Mouse (Mus musculus) MEL (cell line): ENCODE measurements around the gene Fanci. TPM values are rescaled to one million over a fixed set of nuclear protein-coding genes. Genes with fewer than 3 reads are reported as not detected.
A peak's percentile ranks its signal among the peaks of the same experiment; 100 is the strongest.

Experiments used
- DNase-seq: peaks from one replicate; pipeline ENCODE4 v3.0.0; 2011; ENCODE audit warnings: low read depth, low spot score
- H3K27ac ChIP-seq: 2 replicates; pipeline ENCODE4 v1.5.1; 2012; ENCODE audit warnings: low read depth, mild to moderate bottlenecking, control low read depth, low read length, moderate library complexity; ENCODE audit not compliant: control insufficient read depth
- H3K27me3 ChIP-seq, 2 experiments: fragments of 150-350 bp in 1 of 2; sonication (generic) in 1 of 2; 2 replicates each; pipeline ENCODE4 v1.6.1; 2012; ENCODE audit warnings: low read length in 2 of 2, mild to moderate bottlenecking in 2 of 2, improper control_type of control experiment in 1 of 2, moderate library complexity in 1 of 2; ENCODE audit not compliant: insufficient read depth in 2 of 2, control insufficient read depth in 1 of 2
- H3K36me3 ChIP-seq, 2 experiments: 2 replicates each; pipeline ENCODE4 v1.6.1; 2012 to 2014; ENCODE audit warnings: low read length in 2 of 2, improper control_type of control experiment in 1 of 2, inconsistent platforms in 1 of 2, mild to moderate bottlenecking in 1 of 2; ENCODE audit not compliant: insufficient read depth in 2 of 2, control insufficient read depth in 1 of 2
- H3K4me1 ChIP-seq, 2 experiments: fragments of 150-350 bp in 1 of 2; sonication (generic) in 1 of 2; 2 replicates each; pipeline ENCODE4 v1.6.1; 2012; ENCODE audit warnings: low read length in 2 of 2, improper control_type of control experiment in 1 of 2, mild to moderate bottlenecking in 1 of 2; ENCODE audit not compliant: insufficient read depth in 2 of 2, control insufficient read depth in 1 of 2
- H3K4me3 ChIP-seq, 2 experiments: fragments of 150-350 bp in 1 of 2; sonication (generic) in 1 of 2; 2 replicates each; pipeline ENCODE4 v1.5.1; 2012; ENCODE audit warnings: low read depth in 2 of 2, low read length in 2 of 2, mild to moderate bottlenecking in 2 of 2, moderate library complexity in 2 of 2, control low read depth in 1 of 2, improper control_type of control experiment in 1 of 2; ENCODE audit not compliant: control insufficient read depth in 1 of 2, insufficient read depth in 1 of 2
- H3K79me2 ChIP-seq: 2 replicates; pipeline ENCODE4 v1.6.1; 2012; ENCODE audit warnings: mild to moderate bottlenecking, low read length, moderate library complexity; ENCODE audit not compliant: control insufficient read depth, poor library complexity, insufficient read depth
- H3K9ac ChIP-seq: 2 replicates; pipeline ENCODE4 v1.6.1; 2012; ENCODE audit warnings: low read depth, mild to moderate bottlenecking, control low read depth, low read length, moderate library complexity; ENCODE audit not compliant: control insufficient read depth, poor library complexity, severe bottlenecking
- H3K9me3 ChIP-seq: fragments of 150-350 bp; sonication (generic); replicated peaks from 2 replicates; pipeline ENCODE4 v1.6.1; 2012; ENCODE audit warnings: mild to moderate bottlenecking, low read length, improper control_type of control experiment, moderate library complexity; ENCODE audit not compliant: insufficient read depth
- BHLHE40 ChIP-seq: IDR thresholded peaks from 2 replicates; pipeline ENCODE4 v1.6.1; 2012; ENCODE audit warnings: low read depth, mild to moderate bottlenecking, inconsistent platforms, low read length, improper control_type of control experiment, borderline replicate concordance
- CHD1 ChIP-seq: IDR thresholded peaks from 2 replicates; pipeline ENCODE4 v1.6.1; 2012; ENCODE audit warnings: low read depth, mild to moderate bottlenecking, inconsistent platforms, low read length, improper control_type of control experiment
- CHD2 ChIP-seq: IDR thresholded peaks from 2 replicates; pipeline ENCODE4 v1.6.1; 2011; ENCODE audit warnings: low read length, improper control_type of control experiment
- EP300 ChIP-seq, 2 experiments: IDR thresholded peaks; 2 replicates each; pipeline ENCODE4 v1.6.1; 2011; ENCODE audit warnings: improper control_type of control experiment in 2 of 2, low read length in 2 of 2, low read depth in 1 of 2, mild to moderate bottlenecking in 1 of 2
- ETS1 ChIP-seq: IDR thresholded peaks from 2 replicates; pipeline ENCODE4 v1.6.1; 2012; ENCODE audit warnings: low read depth, mild to moderate bottlenecking, inconsistent platforms, low read length, improper control_type of control experiment, moderate library complexity
- GABPA ChIP-seq: IDR thresholded peaks from 2 replicates; pipeline ENCODE4 v1.6.1; 2012; ENCODE audit warnings: low read depth, mild to moderate bottlenecking, inconsistent platforms, low read length, improper control_type of control experiment, moderate library complexity
- GATA1 ChIP-seq: IDR thresholded peaks from 2 replicates; pipeline ENCODE4 v1.6.1; 2011; ENCODE audit warnings: low read depth, low read length, improper control_type of control experiment
- MAZ ChIP-seq: IDR thresholded peaks from 2 replicates; pipeline ENCODE4 v1.6.1; 2012; ENCODE audit warnings: low read depth, mild to moderate bottlenecking, inconsistent platforms, low read length, improper control_type of control experiment
- MXI1 ChIP-seq: IDR thresholded peaks from 2 replicates; pipeline ENCODE4 v1.6.1; 2011; ENCODE audit warnings: mild to moderate bottlenecking, low read depth, low read length, improper control_type of control experiment
- MYB ChIP-seq: IDR thresholded peaks from 2 replicates; pipeline ENCODE4 v1.6.1; 2011; ENCODE audit warnings: mild to moderate bottlenecking, low read depth, low read length, improper control_type of control experiment
- NRF1 ChIP-seq: IDR thresholded peaks from 2 replicates; pipeline ENCODE4 v1.6.1; 2014; ENCODE audit warnings: low read depth, mild to moderate bottlenecking, inconsistent platforms, low read length, improper control_type of control experiment, moderate library complexity; ENCODE audit not compliant: poor library complexity, insufficient read depth, severe bottlenecking
- POLR2AphosphoS2 ChIP-seq: IDR thresholded peaks from 2 replicates; pipeline ENCODE4 v1.6.1; 2011; ENCODE audit warnings: low read length, improper control_type of control experiment
- RCOR1 ChIP-seq: IDR thresholded peaks from 2 replicates; pipeline ENCODE4 v1.6.1; 2012; ENCODE audit warnings: low read depth, mild to moderate bottlenecking, inconsistent platforms, low read length, improper control_type of control experiment
- SIN3A ChIP-seq: IDR thresholded peaks from 2 replicates; pipeline ENCODE4 v1.6.1; 2012; ENCODE audit warnings: low read length, improper control_type of control experiment, inconsistent platforms
- TAL1 ChIP-seq: IDR thresholded peaks from 2 replicates; pipeline ENCODE4 v1.6.1; 2012; ENCODE audit warnings: mild to moderate bottlenecking, inconsistent platforms, low read length, moderate library complexity, mixed read lengths
- TBP ChIP-seq: IDR thresholded peaks from 2 replicates; pipeline ENCODE4 v1.8.0; 2011; ENCODE audit warnings: low read depth, low read length, improper control_type of control experiment
- TCF12 ChIP-seq: IDR thresholded peaks from 2 replicates; pipeline ENCODE4 v1.6.1; 2014; ENCODE audit warnings: low read depth, mild to moderate bottlenecking, inconsistent platforms, low read length, improper control_type of control experiment, moderate library complexity
- ZNF384 ChIP-seq: IDR thresholded peaks from 2 replicates; pipeline ENCODE4 v1.6.1; 2012; ENCODE audit warnings: low read depth, mild to moderate bottlenecking, inconsistent platforms, low read length, improper control_type of control experiment
- polyA plus RNA-seq, 2 experiments: library from polyadenylated mRNA; stranded (reverse) in 1 of 2; unstranded in 1 of 2; fragments of >175 nt in 1 of 2; fragments of >200 nt in 1 of 2; gene quantifications; 2 replicates each; pipeline versions ENCODE4 v1.2.1 to v1.2.4; 2012; ENCODE audit warnings: low replicate concordance in 2 of 2, low read depth in 1 of 2; ENCODE audit not compliant: insufficient read length in 2 of 2, insufficient read depth in 1 of 2, missing spikeins in 1 of 2
- total RNA-seq: library from RNA; depleted of rRNA; stranded (reverse); fragments of 300-350 nt; gene quantifications from 2 replicates; pipeline ENCODE4 v1.2.3, GENCODE M21; 2012

Gene Fanci
- total and polyA plus RNA-seq, 3 experiments: 8.4 to 9.0 TPM; not detected in 1

- Histone ChIP-seq H3K4me1 (peaks cover 2 to 32% of the 10 kb centered on the region in 2 experiments; a peak in 2 of 4 replicates), H3K9ac (no peak overlapping the region), H3K27ac (peak overlapping the region; percentile 2; the same call in 1 of the 2 replicates), H3K36me3 (peaks cover 0 to 9% of the 10 kb centered on the region in 2 experiments; a peak in 2 of 4 replicates), H3K4me3 (no peak overlapping the region), H3K79me2 (no peaks in the 10 kb centered on the region), H3K27me3 (no peaks in the 10 kb centered on the region), H3K9me3 (no peaks in the 10 kb centered on the region)
- no peak for TF ChIP-seq NRF1
- peak; percentile 76 for TF ChIP-seq GATA1
- no peak for TF ChIP-seq MAZ
- TF ChIP-seq MXI1: 0 out of 2 replicates have a peak, but pooled peaks have one; percentile 16
- peak in 1 of 2 experiments; percentile 76; a peak in 3 of 4 replicates for TF ChIP-seq EP300 (IDR thresholded peaks at IDR 0.05; ENCODE audit: low read depth in 1 of 2, low read length in 2 of 2)
- no peak for TF ChIP-seq CHD1
- TF ChIP-seq RCOR1: peak; percentile 89
- no peak for TF ChIP-seq ZNF384
- TF ChIP-seq POLR2AphosphoS2: no peak
- TF ChIP-seq TCF12: peak; percentile 59
- TF ChIP-seq ETS1: peak; percentile 50; the same call in 1 of the 2 replicates
- 0 out of 2 replicates have a peak, but pooled peaks have one; percentile 24 for TF ChIP-seq SIN3A
- TF ChIP-seq GABPA: no peak
- TF ChIP-seq TAL1: peak; percentile 35; the same call in 1 of the 2 replicates
- TF ChIP-seq MYB: 0 out of 2 replicates have a peak, but pooled peaks have one; percentile 49
- TF ChIP-seq CHD2: no peak
- 0 out of 2 replicates have a peak, but pooled peaks have one; percentile 22 for TF ChIP-seq TBP
- peak; percentile 86 for DNase-seq
These were observed 15.0 kb upstream of the Fanci start for GRCm38 (mm10) chr7:79376516-79377275.

GRCm38 (mm10) chr7:79386422-79387133 lies 5.2 kb upstream of the Fanci start, which contains the start of gene Rlbp1:
Gene Rlbp1 (minus strand): TSS chr7:79387048.
- Histone ChIP-seq H3K27ac (no peak within 1 kb of the TSS), H3K36me3 (peaks cover 0 to 2% of the 10 kb centered on the region in 2 experiments; a peak in 1 of 4 replicates), H3K4me1 (no peaks in the 10 kb centered on the region), H3K4me3 (no peak within 1 kb of the TSS), H3K9me3 (no peaks in the 10 kb centered on the region), H3K79me2 (no peaks in the 10 kb centered on the region; the same call in 1 of the 2 replicates), H3K9ac (no peak within 1 kb of the TSS), H3K27me3 (no peaks in the 10 kb centered on the region)
- no peak for DNase-seq
- TF ChIP-seq GATA1 (no peak), CHD1 (no peak), BHLHE40 (no peak)
